Comparison of ENCODE assay signal across 8 mouse cellular contexts in the genomic region with DNA sequence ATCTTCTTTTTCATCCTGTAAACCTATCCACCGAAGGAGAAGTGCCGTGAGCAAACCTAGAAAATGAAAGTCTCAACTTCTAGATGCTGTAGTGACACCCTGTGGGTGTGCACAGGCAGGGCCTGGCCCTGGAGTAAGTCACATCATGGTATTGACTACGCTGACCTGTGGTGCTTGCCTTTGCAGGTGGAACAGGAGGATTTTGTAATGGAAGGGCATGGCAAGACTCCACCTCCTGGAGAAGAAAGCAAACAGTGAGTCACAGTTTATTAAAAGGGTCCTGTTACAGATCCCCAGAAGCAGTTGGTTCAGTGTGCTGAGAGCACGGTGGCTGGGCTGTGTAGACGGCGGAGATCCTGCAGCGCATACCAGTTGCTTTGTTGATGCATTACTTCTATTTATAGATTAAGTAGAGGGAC.
DNase-seq lines count a peak whose midpoint lies in the region; ATAC-seq lines count a peak whose summit lies in the region.

No protein-coding gene starts in this region.

- H3K36me3 ChIP-seq in intestine, embryonic 14.5 days (ENCODE audit: control insufficient read depth, insufficient read depth, low read length) = no peaks in the 10 kb centered on the region
- H3K36me3 ChIP-seq in forebrain, embryonic 12.5 days (replicated peaks) = no peaks in the 10 kb centered on the region

- H3K9me3 ChIP-seq in intestine, embryonic 14.5 days (ENCODE audit: control insufficient read depth, low read length) = no peaks in the 10 kb centered on the region
- H3K9me3 ChIP-seq in forebrain, embryonic 12.5 days = no peaks in the 10 kb centered on the region

- H3K4me2 ChIP-seq in intestine, embryonic 14.5 days (ENCODE audit: low read length) = no peak overlapping the region; the same call in 1 of the 2 replicates
- H3K4me2 ChIP-seq in forebrain, embryonic 12.5 days = no peak overlapping the region

- no peak overlapping the region for H3K9ac ChIP-seq in intestine, embryonic 14.5 days (ENCODE audit: low read length)
- no peak overlapping the region for H3K9ac ChIP-seq in forebrain, embryonic 12.5 days

- 0 out of 2 replicates have a peak, but pooled peaks have one; percentile 58 for ATAC-seq in intestine, embryonic 14.5 days (replicated peaks; ENCODE audit: low FRiP score, low TSS enrichment, low read depth)
- no peak for ATAC-seq in forebrain, embryonic 12.5 days (ENCODE audit: low FRiP score)

- no peak overlapping the region for H3K4me3 ChIP-seq in intestine, embryonic 14.5 days (ENCODE audit: low read depth, low read length)
- no peak overlapping the region for H3K4me3 ChIP-seq in forebrain, embryonic 12.5 days (replicated peaks)

- no peaks in the 10 kb centered on the region for H3K4me1 ChIP-seq in intestine, embryonic 14.5 days (replicated peaks; ENCODE audit: control insufficient read depth, insufficient read depth, low read length)
- peaks cover 4% of the 10 kb centered on the region for H3K4me1 ChIP-seq in forebrain, embryonic 12.5 days

- no peak overlapping the region for H3K27ac ChIP-seq in intestine, embryonic 14.5 days (ENCODE audit: low read depth)
- H3K27ac ChIP-seq in forebrain, embryonic 12.5 days = no peak overlapping the region

- WGBS in intestine, embryonic 14.5 days = 40% methylated on average over 7 of the region's 7 CpGs
- WGBS in forebrain, embryonic 12.5 days = 45% methylated on average over 7 of the region's 7 CpGs

- DNase-seq in kidney, postnatal 4 days = peak; percentile 9 to 33
- DNase-seq in kidney, adult 9 months = no peak
- peak; percentile 45 for DNase-seq in T-cell, adult 2 months (ENCODE audit: low spot score)
- peak; percentile 58 for DNase-seq in intestine, embryonic 14.5 days (ENCODE audit: low spot score)
- DNase-seq in naive thymus-derived CD4-positive, alpha-beta T cell, adult 2 months (ENCODE audit: low read depth) = peak; percentile 56
- no peak for DNase-seq in adrenal gland, adult 8-10 months
- no peak for DNase-seq in embryo, embryonic 10.5 days (ENCODE audit: low spot score)

- no peaks in the 10 kb centered on the region for H3K27me3 ChIP-seq in intestine, embryonic 14.5 days (replicated peaks; ENCODE audit: control insufficient read depth, insufficient read depth, low read length)
- no peaks in the 10 kb centered on the region for H3K27me3 ChIP-seq in forebrain, embryonic 12.5 days

Comparison
In these comparisons a context has a peak if more than half of its experiments do, and no peak if none do; other contexts are left out.
1. DNase-seq: peak in kidney, postnatal 4 days (2 of 2), T-cell, adult 2 months (single experiment), intestine, embryonic 14.5 days (single experiment) and naive thymus-derived CD4-positive, alpha-beta T cell, adult 2 months (single experiment); none in kidney, adult 9 months (single experiment), adrenal gland, adult 8-10 months (single experiment) and embryo, embryonic 10.5 days (single experiment).